7 mouse cellular contexts compared by ENCODE assay signal in genomic region chr2:24049344-24049990, GRCm38 (mm10). TPM values are rescaled to one million over a fixed set of nuclear protein-coding genes. Genes with fewer than 3 reads are reported as not detected.
A peak's percentile ranks its signal among the peaks of the same experiment; 100 is the strongest.
DNase-seq lines count a peak whose midpoint lies in the region; ATAC-seq and TF ChIP-seq lines count a peak whose summit lies in the region.

Gene Hnmt, minus strand, starts transcription at chr2:24049394.

- no peak for TF ChIP-seq POLR2A in MEL (IDR thresholded peaks at IDR 0.05; ENCODE audit: control insufficient read depth in 1 of 2, insufficient read depth in 1 of 2, low read depth in 1 of 2, low read length in 2 of 2, poor library complexity in 1 of 2)

- H3K4me2 ChIP-seq in heart, embryonic 11.5 days = peak within 1 kb of the TSS; percentile 61

- TF ChIP-seq RAD21 in MEL (IDR thresholded peaks at IDR 0.05; ENCODE audit: low read depth, low read length) = no peak

- peak; percentile 55 for DNase-seq in MEL (ENCODE audit: low read depth, low spot score)
- DNase-seq in adrenal gland, adult 8-10 months = no peak
- DNase-seq in large intestine, adult 2 months (ENCODE audit: low read depth, low spot score) = peak; percentile 3
- no peak for DNase-seq in cerebellum, postnatal 36 days
- DNase-seq in cerebellum, postnatal 4 days (ENCODE audit: low spot score in 2 of 2) = no peak

- H3K9ac ChIP-seq in MEL (ENCODE audit: control insufficient read depth, low read depth, low read length, poor library complexity, severe bottlenecking) = peak within 1 kb of the TSS; percentile 65
- H3K9ac ChIP-seq in heart, embryonic 11.5 days (ENCODE audit: low read depth, low read length) = peak within 1 kb of the TSS; percentile 59

- 46% methylated on average over 7 of the region's 7 CpGs for WGBS in heart, embryonic 11.5 days (ENCODE audit: insufficient replicate concordance)
- WGBS in large intestine, adult 2 months = 13% methylated on average over 7 of the region's 7 CpGs

- no peaks in the 10 kb centered on the region for H3K27me3 ChIP-seq in MEL (ENCODE audit: control insufficient read depth in 1 of 2, insufficient read depth in 2 of 2, low read length in 2 of 2)
- no peaks in the 10 kb centered on the region for H3K27me3 ChIP-seq in heart, embryonic 11.5 days (ENCODE audit: control insufficient read depth, insufficient read depth, low read length)

- no peaks in the 10 kb centered on the region; a peak in 2 of 4 replicates for H3K4me1 ChIP-seq in MEL (ENCODE audit: control insufficient read depth in 1 of 2, insufficient read depth in 2 of 2, low read length in 2 of 2)
- no peaks in the 10 kb centered on the region for H3K4me1 ChIP-seq in heart, embryonic 11.5 days (ENCODE audit: control insufficient read depth, insufficient read depth, low read length)

- H3K27ac ChIP-seq in MEL (ENCODE audit: control insufficient read depth, low read depth, low read length) = peak within 1 kb of the TSS; percentile 68
- H3K27ac ChIP-seq in heart, embryonic 11.5 days (ENCODE audit: low read depth, low read length) = no peak within 1 kb of the TSS

- no peak for TF ChIP-seq EP300 in MEL (IDR thresholded peaks at IDR 0.05; ENCODE audit: low read depth in 1 of 2, low read length in 2 of 2)

- no peaks in the 10 kb centered on the region for H3K79me2 ChIP-seq in MEL (ENCODE audit: control insufficient read depth, insufficient read depth, low read length, poor library complexity)

- H3K36me3 ChIP-seq in MEL (ENCODE audit: control insufficient read depth in 1 of 2, insufficient read depth in 2 of 2, low read length in 2 of 2) = peaks cover 0 to 11% of the 10 kb centered on the region in 2 experiments; a peak in 2 of 4 replicates
- H3K36me3 ChIP-seq in heart, embryonic 11.5 days (ENCODE audit: control insufficient read depth, insufficient read depth, low read length) = no peaks in the 10 kb centered on the region

- ATAC-seq in heart, embryonic 11.5 days (replicated peaks; ENCODE audit: insufficient number of reproducible peaks, low FRiP score, low TSS enrichment) = no peak
- ATAC-seq in megakaryocyte, adult 5-6 weeks (ENCODE audit: poor library complexity, severe bottlenecking) = no peak

- no peaks in the 10 kb centered on the region for H3K9me3 ChIP-seq in MEL (replicated peaks; ENCODE audit: insufficient read depth, low read length)
- no peaks in the 10 kb centered on the region for H3K9me3 ChIP-seq in heart, embryonic 11.5 days (replicated peaks; ENCODE audit: control insufficient read depth, low read length)

- H3K4me3 ChIP-seq in MEL (ENCODE audit: control insufficient read depth in 1 of 2, insufficient read depth in 1 of 2, low read depth in 2 of 2, low read length in 2 of 2) = peak within 1 kb of the TSS; percentile 65 to 77
- H3K4me3 ChIP-seq in heart, embryonic 11.5 days (ENCODE audit: low read depth, low read length) = peak within 1 kb of the TSS; percentile 39

- no peak for TF ChIP-seq CTCF in MEL (IDR thresholded peaks at IDR 0.05 in 2 of 3, conservative IDR thresholded peaks at IDR 0.05 in 1 of 3; ENCODE audit: control insufficient read depth in 1 of 3, insufficient read depth in 1 of 3, low read depth in 2 of 3, low read length in 3 of 3, poor library complexity in 1 of 3, severe bottlenecking in 1 of 3)

TF ChIP-seq in MEL, 35 proteins besides CTCF, POLR2A, EP300 and RAD21:
- TF ChIP-seq TAL1 (IDR thresholded peaks at IDR 0.05; ENCODE audit: low read length) (no peak), MYC (IDR thresholded peaks at IDR 0.05; ENCODE audit: low read depth, low read length) (no peak), HCFC1 (IDR thresholded peaks at IDR 0.05; ENCODE audit: low read depth, low read length) (no peak), MXI1 (IDR thresholded peaks at IDR 0.05; ENCODE audit: low read depth, low read length) (no peak), BHLHE40 (IDR thresholded peaks at IDR 0.05; ENCODE audit: borderline replicate concordance, low read depth, low read length) (no peak), USF1 (IDR thresholded peaks at IDR 0.05; ENCODE audit: low read depth, low read length) (no peak), NRF1 (IDR thresholded peaks at IDR 0.05; ENCODE audit: insufficient read depth, low read depth, low read length, poor library complexity, severe bottlenecking) (no peak), E2F4 (IDR thresholded peaks at IDR 0.05; ENCODE audit: borderline replicate concordance, low read depth, low read length) (no peak), ETS1 (IDR thresholded peaks at IDR 0.05; ENCODE audit: low read depth, low read length) (no peak)

RNA-seq across cellular contexts. Expression of gene Hnmt, which starts in this region (rescaled TPM):
- total RNA-seq in MEL (2012; rRNA removed) = 6.0 and 7.0 TPM in 2 replicates
- 1 to 10 TPM in 1 of 2 experiments, not detected in 1; 3.0 TPM for polyA plus RNA-seq in MEL (2012; ENCODE audit: insufficient read depth in 1 of 2, insufficient read length in 2 of 2, low read depth in 1 of 2, low replicate concordance in 2 of 2, missing spikeins in 1 of 2)
- total RNA-seq in adrenal gland, adult 8-10 months (2022) = 10 to 100 TPM; 12.6 to 17.2 (median 15.1) TPM
- 3.6 and 5.7 TPM in 2 replicates for polyA plus RNA-seq in heart, embryonic 11.5 days (2014; fragmentation: Nextera tagmentation; extraction: Ambion mirVana)
- polyA plus RNA-seq in large intestine, adult 2 months (2012; rRNA removed) = 0.32 and 0.69 TPM in 2 replicates
- total RNA-seq in megakaryocyte, adult 5-6 weeks (2015) = 15.1 and 16.1 TPM in 2 replicates
- total RNA-seq in megakaryocyte, adult 5-6 weeks (2017) = 27.2 and 41.2 TPM in 2 replicates

Comparison
In these comparisons a context has a peak if more than half of its experiments do, and no peak if none do; other contexts are left out.
1. Peak in DNase-seq in large intestine, adult 2 months; RNA of the gene not detected or under 1 TPM.